Mouse (Mus musculus) heart, embryonic 15.5 days (tissue): ENCODE data around the gene Psmb11. TPM values are rescaled to one million over a fixed set of nuclear protein-coding genes. Genes with fewer than 3 reads are reported as not detected.

Experiments used
- ATAC-seq: fragments of 200-750 bp; cut with Nextera tagmentation; replicated peaks from 2 replicates; pipeline ENCODE4 v1.8.0; 2017; ENCODE audit warnings: low read depth, moderate TSS enrichment; ENCODE audit not compliant: insufficient number of reproducible peaks, insufficient read depth, low FRiP score
- H3K27ac ChIP-seq: fragments of 300-500 bp; sonication (generic); 2 replicates; pipeline ENCODE4 v1.5.1; 2015; ENCODE audit warnings: mild to moderate bottlenecking, inconsistent platforms
- H3K27me3 ChIP-seq: fragments of 300-500 bp; sonication (generic); 2 replicates; pipeline ENCODE4 v1.6.1; 2015; ENCODE audit warnings: inconsistent platforms
- H3K36me3 ChIP-seq: fragments of 300-500 bp; sonication (generic); 2 replicates; pipeline ENCODE4 v1.6.1; 2015; ENCODE audit warnings: mild to moderate bottlenecking, inconsistent platforms
- H3K4me1 ChIP-seq: fragments of 300-500 bp; sonication (generic); replicated peaks from 2 replicates; pipeline ENCODE4 v1.6.1; 2015; ENCODE audit warnings: inconsistent platforms
- H3K4me2 ChIP-seq: fragments of 300-500 bp; sonication (generic); 2 replicates; pipeline ENCODE4 v1.6.1; 2015; ENCODE audit warnings: inconsistent platforms, mild to moderate bottlenecking, moderate library complexity
- H3K4me3 ChIP-seq: fragments of 300-500 bp; sonication (generic); 2 replicates; pipeline ENCODE4 v1.5.1; 2015; ENCODE audit warnings: mild to moderate bottlenecking, inconsistent platforms
- H3K9ac ChIP-seq: fragments of 300-500 bp; sonication (generic); 2 replicates; pipeline ENCODE4 v1.6.1; 2015; ENCODE audit warnings: mild to moderate bottlenecking, inconsistent platforms
- H3K9me3 ChIP-seq: fragments of 300-500 bp; sonication (generic); replicated peaks from 2 replicates; pipeline ENCODE4 v1.6.1; 2016; ENCODE audit warnings: inconsistent platforms
- WGBS: fragments of 180-500 bp; shearing (Covaris S2); methylation state at CpG from one replicate; pipeline ENCODE4 v1.1.7; 2015; ENCODE audit warnings: mixed read lengths; 5-methylcytosine and 5-hydroxymethylcytosine counted together
- microRNA counts: library from miRNA; unstranded; fragments of <30 nt; microRNA quantifications from one replicate; lab custom pipeline; 2016
- microRNA-seq: library from miRNA; unstranded; fragments of <30 nt; microRNA quantifications from one replicate; pipeline ENCODE4, GENCODE M21; 2016
- polyA plus RNA-seq: library from polyadenylated mRNA; unstranded; fragments of >200 nt; fragmentation: Nextera tagmentation; extraction: Ambion mirVana; gene quantifications from 2 replicates; pipeline ENCODE4 v1.2.1, GENCODE M21; 2015

Gene Psmb11
- polyA plus RNA-seq, 1 experiment from 2014 or later = 1.7 TPM

- Histone ChIP-seq H3K27me3 (no peaks in the 10 kb centered on the region), H3K9ac (no peak overlapping the region), H3K4me1 (no peaks in the 10 kb centered on the region), H3K36me3 (peaks cover 96% of the 10 kb centered on the region), H3K4me2 (no peak overlapping the region), H3K4me3 (no peak overlapping the region), H3K9me3 (no peaks in the 10 kb centered on the region), H3K27ac (no peak overlapping the region)
- 88% methylated on average over 10 of the region's 10 CpGs for WGBS
- ATAC-seq = no peak
These were observed 43.4 kb downstream of the Psmb11 start for GRCm38 (mm10) chr14:54664477-54665222.

- no peak overlapping the region for H3K4me3 ChIP-seq
- no peaks in the 10 kb centered on the region for H3K9me3 ChIP-seq
- H3K4me1 ChIP-seq = no peaks in the 10 kb centered on the region
- ATAC-seq = no peak
- H3K9ac ChIP-seq = no peak overlapping the region
- WGBS = 72% methylated on average over 4 of the region's 4 CpGs
- H3K36me3 ChIP-seq = peaks cover 70% of the 10 kb centered on the region
- H3K4me2 ChIP-seq = no peak overlapping the region
- H3K27me3 ChIP-seq = no peaks in the 10 kb centered on the region
- no peak overlapping the region for H3K27ac ChIP-seq
These were observed 48.1 kb downstream of the Psmb11 start for GRCm38 (mm10) chr14:54669381-54669780.

- no peak overlapping the region for H3K4me3 ChIP-seq
- H3K4me1 ChIP-seq = 0 out of 2 replicates have a peak, but pooled peaks cover 3% of the 10 kb centered on the region
- no peak overlapping the region for H3K9ac ChIP-seq
- 72% methylated on average over 2 of the region's 2 CpGs for WGBS
- ATAC-seq = no peak
- peaks cover 60% of the 10 kb centered on the region for H3K36me3 ChIP-seq
- H3K27ac ChIP-seq = no peak overlapping the region
- no peaks in the 10 kb centered on the region for H3K27me3 ChIP-seq
- no peaks in the 10 kb centered on the region for H3K9me3 ChIP-seq
- no peak overlapping the region for H3K4me2 ChIP-seq
These were observed 53.1 kb downstream of the Psmb11 start for GRCm38 (mm10) chr14:54674317-54674716.

GRCm38 (mm10) chr14:54676290-54676689, 55.1 kb downstream of the Psmb11 start:
- Histone ChIP-seq H3K27ac (no peak overlapping the region), H3K9me3 (no peaks in the 10 kb centered on the region), H3K36me3 (peaks cover 59% of the 10 kb centered on the region), H3K4me3 (no peak overlapping the region), H3K27me3 (no peaks in the 10 kb centered on the region), H3K4me1 (0 out of 2 replicates have a peak, but pooled peaks cover 3% of the 10 kb centered on the region), H3K4me2 (no peak overlapping the region), H3K9ac (0 out of 2 replicates have a peak overlapping the region, but pooled peaks have one; percentile 14)
- 84% methylated on average over 5 of the region's 5 CpGs for WGBS
- ATAC-seq = no peak

- H3K9me3 ChIP-seq = no peaks in the 10 kb centered on the region
- H3K4me2 ChIP-seq = no peak overlapping the region
- H3K9ac ChIP-seq = no peak overlapping the region
- no peak overlapping the region for H3K27ac ChIP-seq
- H3K36me3 ChIP-seq = peaks cover 51% of the 10 kb centered on the region
- H3K4me3 ChIP-seq = no peak overlapping the region
- H3K4me1 ChIP-seq = 0 out of 2 replicates have a peak, but pooled peaks cover 10% of the 10 kb centered on the region
- WGBS = 86% methylated on average over 16 of the region's 16 CpGs
- ATAC-seq = no peak
- no peaks in the 10 kb centered on the region for H3K27me3 ChIP-seq
These were observed 57.5 kb downstream of the Psmb11 start for GRCm38 (mm10) chr14:54678657-54679304.

MicroRNA genes within 50 kb of the gene (microRNA counts, 519-probe panel; counts per million panel counts)
- not detected for microRNA mmu-miR-686 (lab: Ali Mortazavi, UCI)

Small RNA genes lying within 50 kb of the gene (microRNA-seq; reads per million reads assigned to microRNA genes)
- not detected for gene Mir686
- not detected for gene Mir6948

Other genes with a start within 250 kb of the Psmb11 start
- gene Slc7a7, start 203.7 kb upstream of the Psmb11 start, polyA plus RNA-seq = 7.7 and 11.0 TPM in 2 replicates
- gene Mrpl52, start 194.5 kb upstream of the Psmb11 start, polyA plus RNA-seq = 196 and 285 TPM in 2 replicates
- gene Mmp14, start 189.8 kb upstream of the Psmb11 start, polyA plus RNA-seq = 91.2 and 125 TPM in 2 replicates
- 41.9 and 51.6 TPM in 2 replicates for gene Lrp10, start 157.3 kb upstream of the Psmb11 start, polyA plus RNA-seq
- gene Rem2, start 145.3 kb upstream of the Psmb11 start, polyA plus RNA-seq = 1.1 and 1.9 TPM in 2 replicates
- 47.4 and 57.4 TPM in 2 replicates for gene Prmt5, start 103.9 kb upstream of the Psmb11 start, polyA plus RNA-seq
- 34.0 and 39.8 TPM in 2 replicates for gene Haus4, start 66.8 kb upstream of the Psmb11 start, polyA plus RNA-seq
- gene Ajuba, start 43.9 kb upstream of the Psmb11 start, polyA plus RNA-seq = 23.1 and 35.5 TPM in 2 replicates
- 4.8 and 5.0 TPM in 2 replicates for gene 4931414P19Rik, start 15.4 kb upstream of the Psmb11 start, polyA plus RNA-seq
- 294 and 335 TPM in 2 replicates for gene Psmb5, start 3.4 kb upstream of the Psmb11 start, polyA plus RNA-seq
- not detected in 2 replicates for gene Gm17606, start 19.5 kb downstream of the Psmb11 start, polyA plus RNA-seq
- 1.6 and 2.1 TPM in 2 replicates for gene Cdh24, start 19.9 kb downstream of the Psmb11 start, polyA plus RNA-seq
- gene 1700123O20Rik, start 64.8 kb downstream of the Psmb11 start, polyA plus RNA-seq = 40.7 and 42.3 TPM in 2 replicates
- 75.5 and 80.1 TPM in 2 replicates for gene Acin1, start 65.5 kb downstream of the Psmb11 start, polyA plus RNA-seq
- gene Gm29776, start 77.4 kb downstream of the Psmb11 start, polyA plus RNA-seq = 0.15 and 0.16 TPM in 2 replicates
- 0.10 and 0.11 TPM in 2 replicates for gene Cebpe, start 90.7 kb downstream of the Psmb11 start, polyA plus RNA-seq
- 2.8 and 4.4 TPM in 2 replicates for gene Slc7a8, start 160.5 kb downstream of the Psmb11 start, polyA plus RNA-seq
- gene Rnf212b, start 192.7 kb downstream of the Psmb11 start, polyA plus RNA-seq = not detected in 2 replicates
- gene Homez, start 249.5 kb downstream of the Psmb11 start, polyA plus RNA-seq = 5.4 and 7.1 TPM in 2 replicates